Mouse (Mus musculus) c-Kit-negative CD71-positive TER-119-positive erythroid progenitor cells, embryonic 14.5 days (primary cell): ENCODE results near the gene Sumo1.
A peak's percentile ranks its signal among the peaks of the same experiment; 100 is the strongest.
"Not testable (repeated sequence)": the region's sequence is repeated elsewhere in the genome, so short reads cannot be mapped to it uniquely, and the experiment has no call there.

ENCODE experiments used
- DNase-seq: peaks from one replicate; pipeline ENCODE4 v3.0.0-alpha.2; 2013; ENCODE audit warnings: low read depth, low spot score

Gene Sumo1

DNA sequence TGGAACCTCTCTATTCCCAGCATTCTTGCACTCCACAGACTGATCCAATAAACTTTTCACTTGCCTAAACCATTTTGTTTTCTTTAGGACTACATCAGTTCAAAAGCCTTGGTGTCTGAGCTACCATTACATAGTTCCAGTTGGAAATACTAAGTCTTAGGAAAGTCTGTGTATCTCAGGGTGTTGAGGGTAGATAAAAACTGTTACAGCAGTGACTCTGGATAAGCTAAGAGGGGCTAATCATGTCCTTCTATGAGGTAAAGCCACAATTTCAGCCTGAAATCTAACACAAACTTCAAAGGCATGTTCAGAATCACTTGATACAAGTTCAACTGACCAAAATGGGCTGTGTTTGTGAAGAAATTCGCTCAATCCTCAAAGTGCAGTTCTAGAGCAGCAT lies 34.3 kb downstream of the Sumo1 start:
- DNase-seq = no peak

- no peak for DNase-seq
Observed at GRCm38 (mm10) chr1:59633056-59633455, 37.6 kb downstream of the Sumo1 start.

GRCm38 (mm10) chr1:59631986-59632659 lies 38.5 kb downstream of the Sumo1 start:
- DNase-seq = no peak

GRCm38 (mm10) chr1:59630356-59630755 lies 40.3 kb downstream of the Sumo1 start:
- DNase-seq = not testable (repeated sequence)

DNA sequence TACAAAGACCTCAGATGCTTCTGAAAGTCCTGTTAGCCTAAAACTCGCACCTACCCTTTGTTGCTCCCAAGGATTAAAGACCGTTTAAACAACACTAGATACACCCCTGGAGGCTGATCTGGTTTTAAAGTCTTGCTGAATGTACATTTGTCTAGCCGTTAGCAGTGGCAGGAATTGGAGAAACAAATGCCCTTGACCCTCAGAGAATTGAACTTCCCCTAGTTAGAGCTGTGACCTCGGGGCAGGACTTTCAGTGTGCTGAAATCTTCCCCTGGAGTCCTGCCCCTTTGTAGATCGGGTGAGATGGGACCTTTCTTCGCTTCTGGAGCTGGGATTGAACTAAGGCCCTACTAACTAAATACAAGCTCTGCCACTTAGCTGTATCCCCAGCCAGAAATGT lies 41.4 kb downstream of the Sumo1 start:
- no peak for DNase-seq

- DNase-seq = no peak
Observed at GRCm38 (mm10) chr1:59625410-59625809, 45.2 kb downstream of the Sumo1 start.

DNA sequence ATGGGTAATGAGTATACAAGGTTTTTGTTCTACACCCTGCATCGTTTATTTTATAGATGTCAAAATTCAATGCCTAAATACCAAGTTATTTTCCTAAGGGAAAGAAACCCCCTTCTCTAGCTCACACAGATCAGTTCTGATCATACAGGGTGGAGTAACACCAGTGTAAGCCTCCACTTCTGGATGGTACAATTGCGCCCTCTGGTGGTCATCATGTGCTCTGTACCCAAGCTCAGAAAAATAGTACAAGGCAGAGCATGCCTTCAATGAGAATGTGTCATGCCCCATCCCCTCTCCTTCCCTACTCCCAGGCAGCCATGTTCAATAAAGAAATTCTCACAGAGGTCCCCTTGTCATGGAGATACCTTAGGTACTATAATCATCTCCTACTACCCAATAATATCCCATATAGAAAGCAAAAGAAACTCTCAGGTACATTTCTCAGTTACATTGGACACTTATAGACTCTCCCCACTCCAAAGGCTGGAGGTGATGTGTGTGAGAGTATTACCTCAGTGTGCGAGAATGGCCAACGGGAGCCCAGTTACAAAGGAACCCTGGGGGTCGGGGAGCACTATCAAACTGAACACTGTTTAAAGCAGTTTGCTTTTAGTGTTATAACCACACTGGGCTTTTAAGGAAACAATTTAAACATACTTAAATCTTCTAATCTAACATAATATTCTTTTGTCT lies 47.2 kb downstream of the Sumo1 start:
- DNase-seq = peak; percentile 61

DNA sequence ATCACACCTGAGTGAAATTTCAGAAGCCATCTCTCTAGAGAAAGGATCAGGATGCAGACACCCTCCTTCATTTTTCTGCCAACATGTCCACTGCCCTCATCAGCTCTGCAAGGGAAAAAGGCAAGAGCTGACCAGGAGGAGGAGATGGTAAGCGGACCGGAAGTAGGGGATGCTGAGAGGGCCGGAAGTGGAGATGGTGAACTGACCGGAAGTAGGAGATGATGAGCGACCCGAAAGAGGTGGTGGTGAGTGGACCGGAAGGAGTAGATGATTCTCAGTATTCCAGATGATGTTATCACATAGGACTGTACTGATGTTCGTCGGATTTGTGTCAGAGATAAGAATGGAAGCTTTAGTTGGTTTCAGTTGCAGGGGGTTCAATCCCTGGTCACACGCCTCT lies 51.4 kb downstream of the Sumo1 start:
- DNase-seq = no peak

DNA sequence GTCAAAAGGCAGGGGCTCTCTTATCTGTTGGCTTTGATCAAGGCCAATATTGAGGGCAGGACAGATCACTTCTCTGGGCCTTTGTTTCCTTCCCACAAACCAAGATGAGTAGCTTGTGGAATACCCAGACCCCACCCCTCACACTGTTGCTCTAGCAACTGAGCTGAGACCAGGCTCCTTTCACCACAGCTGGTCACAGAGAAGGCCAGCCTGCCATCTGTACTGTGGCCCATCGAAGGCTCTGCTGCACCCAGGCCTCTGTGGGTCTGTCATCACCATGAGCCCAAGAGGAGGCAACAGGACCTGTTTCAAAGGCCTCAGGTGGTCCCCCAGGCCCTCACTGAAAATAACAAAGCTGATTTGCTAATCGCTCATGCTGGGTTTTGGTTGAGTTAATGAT lies 55.6 kb downstream of the Sumo1 start:
- no peak for DNase-seq

DNA sequence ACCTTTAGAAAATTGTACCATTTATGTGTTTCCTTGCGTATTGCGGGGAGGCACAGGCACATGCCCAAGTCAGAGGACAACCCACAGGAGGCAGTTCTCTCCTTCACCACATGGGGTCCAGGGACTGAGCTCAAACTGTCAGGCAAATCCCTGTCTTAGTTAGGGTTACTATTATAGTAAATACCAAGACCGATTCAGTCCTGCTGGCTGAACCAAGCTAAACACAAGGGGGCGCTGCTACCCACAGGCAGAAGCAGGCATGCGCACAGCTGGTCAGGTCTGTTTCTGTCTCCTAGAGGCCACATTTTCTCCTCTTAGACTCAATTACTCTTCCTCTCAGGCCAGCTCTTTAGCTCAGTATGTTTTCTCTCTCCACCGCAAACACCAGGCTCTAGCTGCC lies 56.8 kb downstream of the Sumo1 start:
- peak; percentile 8 for DNase-seq

- DNase-seq = no peak
Observed at GRCm38 (mm10) chr1:59610929-59611328, 59.7 kb downstream of the Sumo1 start.

DNA sequence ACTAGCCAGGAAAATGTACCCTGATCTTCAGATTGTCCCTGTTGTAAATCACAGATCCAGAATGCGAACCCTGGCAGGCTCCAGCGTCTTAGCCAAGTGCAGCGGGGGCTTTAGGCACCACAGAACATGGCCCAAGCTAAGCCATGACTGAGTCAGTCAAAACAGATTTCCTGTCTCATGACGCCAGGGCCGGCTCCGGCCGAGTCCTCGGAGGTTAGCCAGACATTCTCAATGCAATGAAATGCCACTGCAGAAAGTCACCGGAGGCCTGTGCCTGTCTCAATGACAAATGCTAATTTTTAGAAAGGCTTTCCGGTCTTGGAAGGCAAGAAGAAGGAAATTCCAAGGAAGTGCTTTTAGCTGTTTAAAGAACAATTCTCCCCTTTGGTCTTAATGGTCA lies 60.7 kb downstream of the Sumo1 start:
- DNase-seq = no peak

DNA sequence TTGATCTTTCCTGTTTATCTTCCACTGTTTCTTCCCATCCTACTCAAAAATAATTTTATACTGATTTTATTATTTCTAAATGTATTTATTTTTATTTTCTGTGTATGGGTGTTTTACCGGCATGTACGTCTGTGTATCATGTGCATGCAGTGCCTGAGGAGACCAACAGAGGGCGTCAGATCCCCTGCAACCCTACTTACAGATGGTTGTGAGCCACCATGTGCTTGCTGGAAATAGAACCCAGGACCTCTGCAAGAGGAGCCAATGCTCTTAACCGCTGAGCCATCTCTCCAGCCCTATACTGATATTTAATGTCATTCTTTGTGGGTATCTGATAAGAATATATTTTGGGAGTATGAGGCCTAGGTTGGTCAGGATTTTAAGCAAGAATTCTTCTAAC lies 61.2 kb downstream of the Sumo1 start:
- no peak for DNase-seq

GRCm38 (mm10) chr1:59608920-59609319 lies 61.7 kb downstream of the Sumo1 start:
- DNase-seq = no peak

- no peak for DNase-seq
Observed at GRCm38 (mm10) chr1:59608125-59608762, 62.4 kb downstream of the Sumo1 start.

GRCm38 (mm10) chr1:59607071-59607470 lies 63.6 kb downstream of the Sumo1 start:
- no peak for DNase-seq

GRCm38 (mm10) chr1:59606479-59606878 lies 64.2 kb downstream of the Sumo1 start:
- no peak for DNase-seq

DNA sequence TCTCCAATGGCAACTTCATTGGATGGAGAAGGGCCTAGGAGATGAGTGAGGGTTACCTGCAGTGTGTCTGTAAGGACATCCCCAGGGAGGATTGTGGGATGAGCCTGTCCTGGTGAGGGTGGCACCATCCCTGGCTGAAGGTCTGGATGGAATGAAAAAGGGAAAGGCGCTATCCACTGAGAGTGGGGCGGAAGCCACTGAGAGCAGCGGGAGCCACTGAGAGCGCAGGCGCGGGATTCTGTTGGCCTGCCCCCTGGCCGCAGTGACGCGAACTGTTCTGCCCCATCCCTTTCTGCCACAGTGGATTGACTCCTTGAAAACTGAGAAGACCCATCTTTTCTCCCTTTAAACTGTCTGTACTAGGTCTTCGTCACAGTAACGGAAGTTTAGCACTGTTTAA lies 66.7 kb downstream of the Sumo1 start:
- no peak for DNase-seq

DNA sequence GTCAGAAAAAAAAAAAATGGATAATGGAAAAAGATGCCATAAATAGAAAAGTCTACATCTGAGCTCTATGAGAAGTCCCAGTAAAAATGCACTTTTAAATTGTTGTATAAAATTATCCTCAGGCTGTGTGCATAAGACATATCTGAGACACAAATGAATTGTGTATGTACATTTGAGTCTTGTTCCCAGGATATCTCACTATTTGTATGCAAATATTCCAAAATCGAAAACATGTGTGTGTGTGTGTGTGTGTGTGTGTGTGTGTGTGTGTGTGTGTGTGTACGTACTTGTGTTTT lies 67.3 kb downstream of the Sumo1 start:
- no peak for DNase-seq

GRCm38 (mm10) chr1:59602531-59603416 lies 67.9 kb downstream of the Sumo1 start:
- DNase-seq = no peak

GRCm38 (mm10) chr1:59595609-59596008 lies 75.0 kb downstream of the Sumo1 start:
- DNase-seq = no peak

DNA sequence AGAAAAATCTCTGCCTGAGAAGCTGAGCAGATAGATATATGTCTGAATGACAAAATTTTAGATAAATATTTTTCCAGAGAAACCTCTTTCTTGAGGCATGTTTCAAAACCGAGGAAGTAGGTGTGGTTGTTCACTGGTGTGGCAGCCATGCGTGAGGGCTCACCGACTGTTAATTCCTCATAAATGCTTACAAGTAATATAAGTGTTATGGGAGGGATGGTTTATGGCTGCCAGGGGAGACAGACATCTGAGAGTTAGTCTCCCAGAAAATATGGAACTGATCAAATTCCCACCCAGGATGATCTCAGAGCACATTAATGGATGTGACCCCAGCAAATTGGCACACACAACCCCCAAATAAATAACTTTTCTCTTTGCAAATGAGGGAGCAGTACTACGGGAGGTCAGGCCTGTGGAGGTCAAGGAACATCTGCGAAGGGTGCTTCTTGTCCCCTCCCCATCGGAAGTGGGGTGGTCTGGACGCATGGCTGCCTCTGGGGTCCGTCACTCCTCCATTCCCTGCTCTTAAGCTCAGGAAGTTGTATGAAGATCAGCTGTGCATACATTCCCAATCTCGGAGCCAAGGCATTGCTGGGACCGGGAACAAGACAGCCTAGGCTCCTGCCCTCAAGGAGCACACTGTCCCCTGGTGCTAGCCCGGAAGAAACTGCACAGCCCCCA lies 75.9 kb downstream of the Sumo1 start:
- no peak for DNase-seq
